Mouse (Mus musculus) frontal cortex, adult (tissue): ENCODE measurements around the gene Use1.
"Not testable (repeated sequence)": the region's sequence is repeated elsewhere in the genome, so short reads cannot be mapped to it uniquely, and the experiment has no call there.

Experiments
- ATAC-seq: cut with Nextera tagmentation; 2 replicates; pipeline ENCODE4 v1.9.2; 2017; ENCODE audit warnings: mild to moderate bottlenecking, moderate library complexity, mixed read lengths; ENCODE audit not compliant: low TSS enrichment

The Use1 gene

GRCm38 (mm10) chr8:71366771-71367528, at the start of gene Use1:
Gene Use1, plus strand, starts transcription at chr8:71366848.
- ATAC-seq: peak; percentile 72

GRCm38 (mm10) chr8:71318610-71319009, 48.0 kb upstream of the Use1 start:
- ATAC-seq: peak; percentile 45; the same call in 1 of the 2 replicates

- ATAC-seq: not testable (repeated sequence)
These were observed 46.9 kb upstream of the Use1 start for GRCm38 (mm10) chr8:71319760-71320159.

- 0 out of 2 replicates have a peak, but pooled peaks have one; percentile 36 for ATAC-seq
These were observed 43.7 kb upstream of the Use1 start for GRCm38 (mm10) chr8:71322939-71323338.

- ATAC-seq: 0 out of 2 replicates have a peak, but pooled peaks have one; percentile 52
These were observed 41.8 kb upstream of the Use1 start for GRCm38 (mm10) chr8:71324848-71325247.

GRCm38 (mm10) chr8:71337834-71338233, 28.8 kb upstream of the Use1 start:
- ATAC-seq: not testable (repeated sequence)

- ATAC-seq: no peak
These were observed 26.0 kb upstream of the Use1 start for GRCm38 (mm10) chr8:71340625-71341024.

- ATAC-seq: no peak
These were observed 20.1 kb upstream of the Use1 start for GRCm38 (mm10) chr8:71346581-71346980.

- ATAC-seq: no peak
These were observed 15.5 kb upstream of the Use1 start for GRCm38 (mm10) chr8:71351117-71351516.

- ATAC-seq: no peak
These were observed 15.1 kb upstream of the Use1 start for GRCm38 (mm10) chr8:71351520-71351919.

- no peak for ATAC-seq
These were observed 8.6 kb upstream of the Use1 start for GRCm38 (mm10) chr8:71358026-71358425.

GRCm38 (mm10) chr8:71367529-71368176, 1.0 kb downstream of the Use1 start:
- ATAC-seq: no peak

- no peak for ATAC-seq
These were observed 1.7 kb downstream of the Use1 start for GRCm38 (mm10) chr8:71368366-71368765.

- ATAC-seq: no peak
These were observed 2.5 kb downstream of the Use1 start for GRCm38 (mm10) chr8:71369040-71369718.

GRCm38 (mm10) chr8:71370711-71371235, 4.1 kb downstream of the Use1 start:
- ATAC-seq: no peak

- peak; percentile 74 for ATAC-seq
These were observed 4.7 kb downstream of the Use1 start, which contains the start of gene Ocel1 for GRCm38 (mm10) chr8:71371236-71371848. Gene Ocel1, plus strand, starts transcription at chr8:71371298.

GRCm38 (mm10) chr8:71372427-71372826, 5.8 kb downstream of the Use1 start:
- no peak for ATAC-seq

GRCm38 (mm10) chr8:71373000-71373399, 6.4 kb downstream of the Use1 start:
- no peak for ATAC-seq

GRCm38 (mm10) chr8:71374616-71375206, 8.1 kb downstream of the Use1 start:
- no peak for ATAC-seq

GRCm38 (mm10) chr8:71375581-71376422, 9.2 kb downstream of the Use1 start:
- peak; percentile 22; the same call in 1 of the 2 replicates for ATAC-seq
